Mouse (Mus musculus) embryonic facial prominence, embryonic 14.5 days (tissue): ENCODE results near the gene Sorbs1. TPM values are rescaled to one million over a fixed set of nuclear protein-coding genes. Genes with fewer than 3 reads are reported as not detected.

Experiments used
- ATAC-seq: fragments of 200-750 bp; cut with Nextera tagmentation; 2 replicates; pipeline ENCODE4 v1.8.0; 2017; ENCODE audit warnings: low read depth, moderate number of reproducible peaks, moderate TSS enrichment
- DNase-seq: peaks from one replicate; pipeline ENCODE4 v3.0.0-alpha.2; 2015; ENCODE audit warnings: low spot score
- H3K27ac ChIP-seq: fragments of 300-500 bp; sonication (generic); replicated peaks from 2 replicates; pipeline ENCODE4 v1.5.1; 2014; ENCODE audit warnings: low read depth, mild to moderate bottlenecking, low read length, moderate library complexity
- H3K27me3 ChIP-seq: fragments of 300-500 bp; sonication (generic); replicated peaks from 2 replicates; pipeline ENCODE4 v1.6.1; 2014; ENCODE audit warnings: low read length; ENCODE audit not compliant: control insufficient read depth, insufficient read depth
- H3K36me3 ChIP-seq: fragments of 300-500 bp; sonication (generic); 2 replicates; pipeline ENCODE4 v1.6.1; 2014; ENCODE audit warnings: low read length, mixed read lengths; ENCODE audit not compliant: control insufficient read depth, insufficient read depth
- H3K4me1 ChIP-seq: fragments of 300-500 bp; sonication (generic); 2 replicates; pipeline ENCODE4 v1.6.1; 2014; ENCODE audit warnings: antibody characterized with exemption, low read length; ENCODE audit not compliant: control insufficient read depth, insufficient read depth
- H3K4me2 ChIP-seq: fragments of 300-500 bp; sonication (generic); 2 replicates; pipeline ENCODE4 v1.6.1; 2014; ENCODE audit warnings: low read depth, mild to moderate bottlenecking, low read length, moderate library complexity, mixed read lengths
- H3K4me3 ChIP-seq: fragments of 300-500 bp; sonication (generic); 2 replicates; pipeline ENCODE4 v1.5.1; 2014; ENCODE audit warnings: low read depth, mild to moderate bottlenecking, low read length
- H3K9ac ChIP-seq: fragments of 300-500 bp; sonication (generic); 2 replicates; pipeline ENCODE4 v1.6.1; 2014; ENCODE audit warnings: low read depth, mild to moderate bottlenecking, low read length, moderate library complexity, mixed read lengths
- H3K9me3 ChIP-seq: fragments of 300-500 bp; sonication (generic); 2 replicates; pipeline ENCODE4 v1.6.1; 2016; ENCODE audit warnings: low read length; ENCODE audit not compliant: control insufficient read depth
- WGBS: fragments of 180-500 bp; shearing (Covaris S2); extraction: QIAGEN DNeasy Blood & Tissue Kit; methylation state at CpG from one replicate; pipeline ENCODE4 v1.1.7; 2014; 5-methylcytosine and 5-hydroxymethylcytosine counted together
- polyA plus RNA-seq: library from polyadenylated mRNA; unstranded; fragments of >200 nt; fragmentation: Nextera tagmentation; extraction: Ambion mirVana; gene quantifications from 2 replicates; pipeline ENCODE4 v1.2.1, GENCODE M21; 2014

Gene Sorbs1
- polyA plus RNA-seq, 1 experiment from 2014 or later = 54.1 TPM

DNA sequence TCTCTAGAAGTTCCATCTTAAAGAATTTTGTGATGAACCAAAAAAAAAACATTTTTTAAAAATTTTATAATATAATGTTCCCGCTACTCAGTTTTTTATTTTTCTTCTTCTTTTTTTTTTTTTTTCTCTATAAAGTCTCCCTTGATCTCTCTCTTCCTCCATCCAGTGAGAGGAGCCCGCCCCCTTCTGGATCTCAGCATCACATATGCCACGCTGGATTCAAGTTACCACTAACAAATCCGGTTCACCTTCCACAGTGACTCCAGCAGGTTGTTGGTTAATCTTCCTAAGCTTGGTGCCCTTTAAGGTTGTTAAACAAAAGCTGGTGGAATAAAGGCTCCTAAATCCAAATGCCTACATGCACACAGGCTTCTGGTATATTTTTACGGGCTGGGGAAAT is 179.7 kb downstream of the Sorbs1 start:
- Histone ChIP-seq H3K4me3 (no peak overlapping the region), H3K9ac (no peak overlapping the region), H3K27me3 (no peaks in the 10 kb centered on the region), H3K36me3 (no peaks in the 10 kb centered on the region), H3K9me3 (no peaks in the 10 kb centered on the region), H3K27ac (no peak overlapping the region), H3K4me1 (no peaks in the 10 kb centered on the region), H3K4me2 (no peak overlapping the region)
- 33% methylated on average over 5 of the region's 5 CpGs for WGBS
- peak; percentile 79; the same call in 1 of the 2 replicates for ATAC-seq
- DNase-seq = peak; percentile 82

DNA sequence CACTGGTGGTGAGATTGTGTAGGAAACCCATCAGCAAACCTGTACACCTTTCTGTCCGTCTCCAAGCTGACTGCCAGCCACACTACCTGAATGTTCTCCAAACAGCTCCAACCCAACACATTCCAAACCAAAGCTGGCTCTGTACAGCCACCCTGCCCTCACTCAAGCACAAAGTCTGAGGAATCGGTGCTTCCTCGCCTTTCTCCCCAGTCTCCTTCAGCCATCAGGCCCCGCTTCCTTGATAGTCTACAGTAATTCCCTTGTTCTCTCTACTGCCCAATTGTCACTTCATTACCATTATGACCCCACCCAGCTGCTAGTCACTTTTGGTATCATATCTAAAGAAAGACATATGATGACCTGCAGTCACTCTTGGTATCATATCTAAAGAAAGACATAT is 180.5 kb downstream of the Sorbs1 start:
- no peak overlapping the region for H3K4me3 ChIP-seq
- DNase-seq (no peak), ATAC-seq (no peak)
- no peak overlapping the region for H3K9ac ChIP-seq
- no peaks in the 10 kb centered on the region for H3K4me1 ChIP-seq
- 90% methylated on average over 4 of the region's 4 CpGs for WGBS
- no peaks in the 10 kb centered on the region for H3K9me3 ChIP-seq
- no peaks in the 10 kb centered on the region for H3K36me3 ChIP-seq
- H3K27ac ChIP-seq = no peak overlapping the region
- no peak overlapping the region for H3K4me2 ChIP-seq
- no peaks in the 10 kb centered on the region for H3K27me3 ChIP-seq

GRCm38 (mm10) chr19:40332303-40332702 is 181.3 kb downstream of the Sorbs1 start:
- H3K4me3 ChIP-seq = no peak overlapping the region
- no peak overlapping the region for H3K4me2 ChIP-seq
- WGBS = 83% methylated on average over 6 of the region's 6 CpGs
- no peak overlapping the region for H3K27ac ChIP-seq
- DNase-seq (no peak), ATAC-seq (no peak)
- no peaks in the 10 kb centered on the region for H3K27me3 ChIP-seq
- H3K9me3 ChIP-seq = no peaks in the 10 kb centered on the region
- H3K9ac ChIP-seq = no peak overlapping the region
- no peaks in the 10 kb centered on the region for H3K36me3 ChIP-seq
- no peaks in the 10 kb centered on the region for H3K4me1 ChIP-seq

GRCm38 (mm10) chr19:40331846-40332245 is 181.7 kb downstream of the Sorbs1 start:
- H3K4me2 ChIP-seq = no peak overlapping the region
- H3K27me3 ChIP-seq = no peaks in the 10 kb centered on the region
- H3K4me3 ChIP-seq = no peak overlapping the region
- no peak for DNase-seq
- H3K27ac ChIP-seq = no peak overlapping the region
- no peak for ATAC-seq
- 53% methylated on average over 6 of the region's 6 CpGs for WGBS
- no peaks in the 10 kb centered on the region for H3K9me3 ChIP-seq
- no peak overlapping the region for H3K9ac ChIP-seq
- no peaks in the 10 kb centered on the region for H3K4me1 ChIP-seq
- no peaks in the 10 kb centered on the region for H3K36me3 ChIP-seq

DNA sequence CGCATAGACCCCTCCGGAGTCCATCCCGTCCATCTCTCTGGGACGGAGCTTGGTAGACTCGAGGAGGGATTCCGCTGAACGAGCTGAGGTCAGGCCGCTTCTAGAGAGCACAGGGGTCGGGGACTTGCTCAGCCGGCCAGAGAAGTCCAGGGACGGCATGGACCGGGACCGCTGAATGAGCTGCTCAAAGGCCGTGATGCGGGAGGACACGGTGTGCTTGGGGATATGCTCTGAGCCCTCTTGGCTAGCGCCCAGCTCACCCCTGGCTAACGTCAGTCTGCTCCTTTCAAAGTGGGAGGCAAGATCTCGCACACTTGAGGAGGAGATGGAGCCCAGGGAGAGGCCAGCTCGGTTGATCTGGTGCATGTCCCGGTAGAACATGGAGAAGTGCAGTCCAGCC is 187.5 kb downstream of the Sorbs1 start:
- Histone ChIP-seq H3K4me3 (no peak overlapping the region), H3K4me2 (no peak overlapping the region), H3K27me3 (no peaks in the 10 kb centered on the region), H3K36me3 (peaks cover 6% of the 10 kb centered on the region), H3K9ac (no peak overlapping the region), H3K9me3 (no peaks in the 10 kb centered on the region), H3K27ac (no peak overlapping the region), H3K4me1 (0 out of 2 replicates have a peak, but pooled peaks cover 8% of the 10 kb centered on the region)
- WGBS = 92% methylated on average over 21 of the region's 21 CpGs
- ATAC-seq (no peak), DNase-seq (no peak)

GRCm38 (mm10) chr19:40325381-40325780 is 188.2 kb downstream of the Sorbs1 start:
- Histone ChIP-seq H3K4me1 (0 out of 2 replicates have a peak, but pooled peaks cover 8% of the 10 kb centered on the region), H3K9me3 (no peaks in the 10 kb centered on the region), H3K9ac (no peak overlapping the region), H3K36me3 (peaks cover 6% of the 10 kb centered on the region), H3K4me2 (no peak overlapping the region), H3K4me3 (no peak overlapping the region), H3K27me3 (no peaks in the 10 kb centered on the region), H3K27ac (no peak overlapping the region)
- WGBS = 94% methylated on average over 8 of the region's 8 CpGs
- ATAC-seq (no peak), DNase-seq (no peak)

- no peak overlapping the region for H3K27ac ChIP-seq
- no peak overlapping the region for H3K4me2 ChIP-seq
- DNase-seq (no peak), ATAC-seq (peak; percentile 41; the same call in 1 of the 2 replicates)
- H3K4me1 ChIP-seq = 0 out of 2 replicates have a peak, but pooled peaks cover 8% of the 10 kb centered on the region
- H3K9me3 ChIP-seq = no peaks in the 10 kb centered on the region
- no peaks in the 10 kb centered on the region for H3K27me3 ChIP-seq
- H3K4me3 ChIP-seq = no peak overlapping the region
- H3K9ac ChIP-seq = no peak overlapping the region
- 56% methylated on average over 3 of the region's 3 CpGs for WGBS
- H3K36me3 ChIP-seq = peaks cover 6% of the 10 kb centered on the region
Observed at GRCm38 (mm10) chr19:40322226-40322625, 191.4 kb downstream of the Sorbs1 start.

DNA sequence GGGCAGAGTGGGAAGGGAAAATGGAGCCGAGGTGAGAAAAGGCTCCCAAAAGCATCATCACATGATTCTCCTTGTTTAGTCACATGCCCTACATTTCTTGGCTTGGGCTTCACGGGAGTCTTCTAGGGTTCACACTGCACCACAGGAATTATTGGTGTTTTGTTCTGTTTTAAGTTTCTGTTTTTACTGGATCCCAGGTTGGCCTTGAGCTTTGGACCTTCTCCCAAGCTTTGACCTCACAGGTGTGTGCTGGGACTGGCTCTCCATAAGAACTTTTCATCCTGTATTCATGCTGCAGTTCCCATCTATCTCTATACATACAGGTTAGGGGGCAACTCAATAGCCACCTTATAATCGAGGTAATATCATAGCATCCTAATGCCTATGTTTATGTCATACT is 194.4 kb downstream of the Sorbs1 start:
- H3K4me1 ChIP-seq = 0 out of 2 replicates have a peak, but pooled peaks cover 8% of the 10 kb centered on the region
- no peak for DNase-seq
- no peak overlapping the region for H3K27ac ChIP-seq
- no peaks in the 10 kb centered on the region for H3K9me3 ChIP-seq
- H3K36me3 ChIP-seq = no peaks in the 10 kb centered on the region
- no peak for ATAC-seq
- no peaks in the 10 kb centered on the region for H3K27me3 ChIP-seq
- no peak overlapping the region for H3K9ac ChIP-seq
- 70% methylated on average over 3 of the region's 3 CpGs for WGBS
- no peak overlapping the region for H3K4me2 ChIP-seq
- no peak overlapping the region for H3K4me3 ChIP-seq

DNA sequence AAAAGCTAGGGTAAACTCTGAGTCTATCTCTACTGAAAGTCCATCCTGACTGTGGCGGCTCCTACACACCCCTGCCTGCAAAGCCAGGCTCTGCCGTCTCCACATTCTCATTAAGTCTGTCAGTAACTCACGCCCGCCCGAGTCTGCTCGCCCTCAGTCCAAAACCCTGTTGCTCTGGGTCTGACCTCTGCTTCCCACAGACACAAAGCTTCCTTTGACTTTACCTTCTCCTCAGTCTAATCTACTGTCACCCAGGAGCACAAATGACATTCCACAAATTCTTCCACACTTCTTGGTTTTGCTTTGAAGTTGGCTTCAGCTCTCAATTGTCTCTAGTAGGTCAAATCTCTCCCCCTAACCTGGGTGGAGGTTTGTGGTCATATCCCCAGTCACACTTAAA is 195.1 kb downstream of the Sorbs1 start:
- Histone ChIP-seq H3K9me3 (no peaks in the 10 kb centered on the region), H3K27me3 (no peaks in the 10 kb centered on the region), H3K4me2 (no peak overlapping the region), H3K4me3 (no peak overlapping the region), H3K4me1 (0 out of 2 replicates have a peak, but pooled peaks cover 2% of the 10 kb centered on the region), H3K27ac (no peak overlapping the region), H3K9ac (no peak overlapping the region), H3K36me3 (no peaks in the 10 kb centered on the region)
- 20% methylated on average over 6 of the region's 6 CpGs for WGBS
- no peak for ATAC-seq
- DNase-seq = no peak
